ENCODE assay signal across 12 mouse cellular contexts in the genomic region with DNA sequence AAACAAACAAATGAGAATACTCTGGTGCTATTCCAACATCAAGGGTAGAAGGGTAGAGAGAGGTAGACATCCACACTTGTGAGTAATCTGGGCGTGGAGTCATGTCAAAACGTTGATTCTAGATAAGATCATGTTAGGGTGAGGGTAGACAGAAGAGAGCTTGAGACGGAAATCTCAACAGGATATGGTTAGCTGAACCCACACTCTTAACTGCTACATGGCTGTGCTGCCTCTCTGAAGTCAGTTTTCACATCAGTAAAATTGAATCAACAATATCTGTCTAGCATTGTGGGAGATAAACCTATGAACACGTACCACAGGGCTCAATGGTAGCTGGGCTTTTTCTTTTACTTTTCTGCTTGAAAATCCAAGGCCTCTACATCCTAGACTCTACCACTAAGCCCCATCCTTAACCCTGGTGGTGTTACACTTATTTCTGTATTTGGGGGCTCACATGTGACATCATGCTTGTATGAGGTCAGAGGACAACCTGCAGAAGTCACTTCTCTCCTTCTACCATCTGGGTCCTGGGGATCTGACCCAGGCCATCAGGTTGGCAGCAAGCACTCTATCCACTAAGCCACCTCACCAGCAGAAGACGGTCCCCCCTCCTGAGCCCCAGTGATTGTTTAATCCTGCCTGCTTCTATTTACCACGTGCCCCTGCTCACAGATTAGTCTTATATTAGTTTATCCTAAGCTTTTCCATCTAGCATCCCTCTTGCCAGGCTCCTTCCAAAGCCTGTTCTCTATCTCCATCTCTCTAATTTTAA. TPM values are rescaled to one million over a fixed set of nuclear protein-coding genes. Genes with fewer than 3 reads are reported as not detected.
DNase-seq lines count a peak whose midpoint lies in the region; ATAC-seq and TF ChIP-seq lines count a peak whose summit lies in the region.
"Had no signal": no experiment of that assay in that cellular context is flagged by ENCODE, and none has a peak within 500 bp of the region (broad histone marks: within the 10 kb centered on the region; RNA-seq: fewer than 3 reads in every experiment).

No protein-coding gene starts in this region.

- no peak for ATAC-seq in kidney, postnatal 0 days (replicated peaks; ENCODE audit: low FRiP score, low read depth)
- no peak for ATAC-seq in G1E (ENCODE audit: extremely low read depth, insufficient number of reproducible peaks, low FRiP score, poor library complexity, severe bottlenecking)
- no peak for ATAC-seq in forebrain, embryonic 13.5 days
- no peak for ATAC-seq in midbrain, embryonic 15.5 days (replicated peaks)
- ATAC-seq: Patski had no signal

- H3K4me2 ChIP-seq in kidney, postnatal 0 days (ENCODE audit: low read length) = no peak overlapping the region
- peak overlapping the region; percentile 59 for H3K4me2 ChIP-seq in forebrain, embryonic 13.5 days
- peak overlapping the region; percentile 42; the same call in 1 of the 2 replicates for H3K4me2 ChIP-seq in midbrain, embryonic 15.5 days

- peaks cover 11% of the 10 kb centered on the region for H3K36me3 ChIP-seq in kidney, postnatal 0 days (ENCODE audit: insufficient read depth, low read length)
- peaks cover 45% of the 10 kb centered on the region for H3K36me3 ChIP-seq in G1E (replicated peaks)
- peaks cover 32% of the 10 kb centered on the region for H3K36me3 ChIP-seq in forebrain, embryonic 13.5 days (ENCODE audit: poor library complexity, severe bottlenecking)
- peaks cover 16% of the 10 kb centered on the region for H3K36me3 ChIP-seq in midbrain, embryonic 15.5 days (replicated peaks)

- TF ChIP-seq CTCF in kidney, postnatal 0 days (IDR thresholded peaks at IDR 0.05; ENCODE audit: low read depth) = no peak
- TF ChIP-seq CTCF in G1E (IDR thresholded peaks at IDR 0.05; ENCODE audit: low read depth, low read length) = no peak

- no peaks in the 10 kb centered on the region for H3K27me3 ChIP-seq in kidney, postnatal 0 days (ENCODE audit: insufficient read depth, low read length)
- H3K27me3 ChIP-seq in G1E (ENCODE audit: insufficient read depth, low read length) = no peaks in the 10 kb centered on the region
- H3K27me3 ChIP-seq in forebrain, embryonic 13.5 days = no peaks in the 10 kb centered on the region
- no peaks in the 10 kb centered on the region for H3K27me3 ChIP-seq in midbrain, embryonic 15.5 days (replicated peaks)
- H3K27me3 ChIP-seq: Patski had no signal

- 0 out of 2 replicates have a peak overlapping the region, but pooled peaks have one; percentile 15 for H3K9ac ChIP-seq in kidney, postnatal 0 days (ENCODE audit: low read depth, low read length)
- H3K9ac ChIP-seq in forebrain, embryonic 13.5 days = no peak overlapping the region
- no peak overlapping the region for H3K9ac ChIP-seq in midbrain, embryonic 15.5 days

- no peak overlapping the region for H3K27ac ChIP-seq in kidney, postnatal 0 days
- no peak overlapping the region for H3K27ac ChIP-seq in forebrain, embryonic 13.5 days
- H3K27ac ChIP-seq in midbrain, embryonic 15.5 days = no peak overlapping the region

- no peak for DNase-seq in kidney, postnatal 0 days (ENCODE audit: low spot score)
- DNase-seq in kidney, adult 11 months = no peak
- no peak for DNase-seq in G1E (ENCODE audit: low spot score)
- DNase-seq in c-Kit-positive CD71-positive TER-119-positive erythroid progenitor cells, embryonic 14.5 days (ENCODE audit: low spot score) = no peak
- no peak for DNase-seq in kidney, postnatal 4 days
- DNase-seq in kidney, postnatal 36 days = no peak
- DNase-seq: cerebellum, adult 18-20 months; gastrocnemius, postnatal 14 days had no signal

- H3K9me3 ChIP-seq in kidney, postnatal 0 days (replicated peaks; ENCODE audit: low read length) = no peaks in the 10 kb centered on the region
- H3K9me3 ChIP-seq in G1E (replicated peaks) = no peaks in the 10 kb centered on the region
- H3K9me3 ChIP-seq in forebrain, embryonic 13.5 days (replicated peaks) = no peaks in the 10 kb centered on the region
- H3K9me3 ChIP-seq in midbrain, embryonic 15.5 days = no peaks in the 10 kb centered on the region

- H3K4me1 ChIP-seq in kidney, postnatal 0 days (replicated peaks; ENCODE audit: insufficient read depth, low read length) = peaks cover 9% of the 10 kb centered on the region; the same call in 1 of the 2 replicates
- peaks cover 64% of the 10 kb centered on the region for H3K4me1 ChIP-seq in G1E (ENCODE audit: insufficient read depth, low read depth, low read length)
- H3K4me1 ChIP-seq in forebrain, embryonic 13.5 days = peaks cover 10% of the 10 kb centered on the region
- peaks cover 14% of the 10 kb centered on the region for H3K4me1 ChIP-seq in midbrain, embryonic 15.5 days

- no peak overlapping the region for H3K4me3 ChIP-seq in kidney, postnatal 0 days (replicated peaks; ENCODE audit: low read depth, low read length)
- peak overlapping the region; percentile 73; the same call in 1 of the 2 replicates for H3K4me3 ChIP-seq in G1E (ENCODE audit: low read depth, low read length)
- H3K4me3 ChIP-seq in forebrain, embryonic 13.5 days = no peak overlapping the region
- no peak overlapping the region for H3K4me3 ChIP-seq in midbrain, embryonic 15.5 days

- WGBS in kidney, postnatal 0 days = 82% methylated on average over 6 of the region's 6 CpGs
- WGBS in forebrain, embryonic 13.5 days = 91% methylated on average over 6 of the region's 6 CpGs
- 87% methylated on average over 6 of the region's 6 CpGs for WGBS in midbrain, embryonic 15.5 days

RNA-seq across cellular contexts. Expression of a gene that starts 5.8 kb away (rescaled TPM):
- 83.2 and 84.2 TPM in 2 replicates for polyA plus RNA-seq in kidney, postnatal 0 days (2015; fragmentation: Nextera tagmentation; extraction: Ambion mirVana)
- total RNA-seq in G1E (2014; fragmentation: Nextera tagmentation) = 36.8 and 39.9 TPM in 2 replicates
- 22.3 and 23.9 TPM in 2 replicates for total RNA-seq in G1E (2017)
- 86.6 and 92.9 TPM in 2 replicates for polyA plus RNA-seq in G1E (2012)
- polyA plus RNA-seq in forebrain, embryonic 13.5 days (2015; fragmentation: Nextera tagmentation; extraction: Ambion mirVana) = 73.7 and 75.9 TPM in 2 replicates
- polyA plus RNA-seq in midbrain, embryonic 15.5 days (2015; fragmentation: Nextera tagmentation; extraction: Ambion mirVana) = 99.5 and 101 TPM in 2 replicates

RNA-seq across cellular contexts. Expression of a gene that starts 19.7 kb away (rescaled TPM):
- 0.03 TPM in 1 of 2 replicates, not detected in the other for polyA plus RNA-seq in kidney, postnatal 0 days (2015; fragmentation: Nextera tagmentation; extraction: Ambion mirVana)
- not detected in 2 replicates for total RNA-seq in G1E (2014; fragmentation: Nextera tagmentation)
- total RNA-seq in G1E (2017) = 0.11 TPM in 1 of 2 replicates, not detected in the other
- not detected in 2 replicates for polyA plus RNA-seq in G1E (2012)
- polyA plus RNA-seq in forebrain, embryonic 13.5 days (2015; fragmentation: Nextera tagmentation; extraction: Ambion mirVana) = 0.04 TPM in 1 of 2 replicates, not detected in the other
- 0.04 TPM in 1 of 2 replicates, not detected in the other for polyA plus RNA-seq in midbrain, embryonic 15.5 days (2015; fragmentation: Nextera tagmentation; extraction: Ambion mirVana)
- total RNA-seq: gastrocnemius, postnatal 14 days; left cerebral cortex, postnatal 14 days had no signal
- polyA plus RNA-seq: Patski had no signal

RNA-seq across cellular contexts. Expression of a gene that starts 20.1 kb away (rescaled TPM):
- polyA plus RNA-seq in kidney, postnatal 0 days (2015; fragmentation: Nextera tagmentation; extraction: Ambion mirVana) = 12.2 and 13.9 TPM in 2 replicates
- total RNA-seq in G1E (2014; fragmentation: Nextera tagmentation) (22.2 and 29.9 TPM in 2 replicates), G1E (2017) (12.9 and 17.8 TPM in 2 replicates)
- polyA plus RNA-seq in G1E (2012) = 48.7 and 61.2 TPM in 2 replicates
- polyA plus RNA-seq in forebrain, embryonic 13.5 days (2015; fragmentation: Nextera tagmentation; extraction: Ambion mirVana) = 21.1 and 32.0 TPM in 2 replicates
- polyA plus RNA-seq in midbrain, embryonic 15.5 days (2015; fragmentation: Nextera tagmentation; extraction: Ambion mirVana) = 97.7 and 102 TPM in 2 replicates

RNA-seq across cellular contexts. Expression of a gene that starts 22.9 kb away (rescaled TPM):
- polyA plus RNA-seq in kidney, postnatal 0 days (2015; fragmentation: Nextera tagmentation; extraction: Ambion mirVana) = 107 TPM in 2 replicates
- 36.6 and 40.9 TPM in 2 replicates for total RNA-seq in G1E (2014; fragmentation: Nextera tagmentation)
- total RNA-seq in G1E (2017) = 25.4 and 30.7 TPM in 2 replicates
- polyA plus RNA-seq in G1E (2012) = 59.9 and 60.2 TPM in 2 replicates
- 77.4 and 80.3 TPM in 2 replicates for polyA plus RNA-seq in forebrain, embryonic 13.5 days (2015; fragmentation: Nextera tagmentation; extraction: Ambion mirVana)
- polyA plus RNA-seq in midbrain, embryonic 15.5 days (2015; fragmentation: Nextera tagmentation; extraction: Ambion mirVana) = 92.3 and 92.9 TPM in 2 replicates

RNA-seq across cellular contexts. Expression of a gene that starts 23.9 kb away (rescaled TPM):
- 0.08 and 0.13 TPM in 2 replicates for polyA plus RNA-seq in kidney, postnatal 0 days (2015; fragmentation: Nextera tagmentation; extraction: Ambion mirVana)
- total RNA-seq in G1E (2014; fragmentation: Nextera tagmentation) = 0.75 TPM in 1 of 2 replicates, not detected in the other
- 0.11 TPM in 1 of 2 replicates, not detected in the other for total RNA-seq in G1E (2017)
- 0.03 TPM in 1 of 2 replicates, not detected in the other for polyA plus RNA-seq in G1E (2012)
- 0.09 and 0.13 TPM in 2 replicates for polyA plus RNA-seq in forebrain, embryonic 13.5 days (2015; fragmentation: Nextera tagmentation; extraction: Ambion mirVana)
- polyA plus RNA-seq in midbrain, embryonic 15.5 days (2015; fragmentation: Nextera tagmentation; extraction: Ambion mirVana) = 0.22 and 0.28 TPM in 2 replicates
